Mouse (Mus musculus) megakaryocyte-erythroid progenitor cell, adult 5-6 weeks (primary cell): Measurements from ENCODE around the gene Prdx6b. TPM values are rescaled to one million over a fixed set of nuclear protein-coding genes. Genes with fewer than 3 reads are reported as not detected.
A peak's percentile ranks its signal among the peaks of the same experiment; 100 is the strongest.

Experiments used
- ATAC-seq: replicated peaks from 2 replicates; pipeline ENCODE4 v1.8.0; 2016; ENCODE audit warnings: mild to moderate bottlenecking, inconsistent platforms; ENCODE audit not compliant: severe bottlenecking, poor library complexity, low FRiP score, low TSS enrichment
- total RNA-seq, 2 experiments: library from RNA; stranded (forward) in 1 of 2; stranded (reverse) in 1 of 2; fragments of 200-1000, 215-1000 nt in 1 of 2; fragments of >200 nt in 1 of 2; fragmentation: Nextera tagmentation in 1 of 2; gene quantifications; 2 replicates each; pipeline ENCODE4 v1.2.3; 2014 to 2017

Prdx6b gene
- total RNA-seq (2014; fragmentation: Nextera tagmentation) (not detected in 2 replicates), total RNA-seq (2017) (not detected in 2 replicates)

- ATAC-seq = no peak
Observed at GRCm38 (mm10) chr2:80292172-80292571, at the start of gene Prdx6b. TSS of gene Prdx6b (plus strand) at chr2:80292472.

- ATAC-seq = no peak
Observed at GRCm38 (mm10) chr2:80247466-80247865, 44.8 kb upstream of the Prdx6b start.

GRCm38 (mm10) chr2:80247868-80248267 lies 44.4 kb upstream of the Prdx6b start:
- no peak for ATAC-seq

- no peak for ATAC-seq
Observed at GRCm38 (mm10) chr2:80259888-80260672, 32.2 kb upstream of the Prdx6b start.

GRCm38 (mm10) chr2:80266894-80267293 lies 25.4 kb upstream of the Prdx6b start:
- ATAC-seq = peak; percentile 98

- peak; percentile 72 for ATAC-seq
Observed at GRCm38 (mm10) chr2:80268053-80268452, 24.2 kb upstream of the Prdx6b start.

- ATAC-seq = no peak
Observed at GRCm38 (mm10) chr2:80271431-80271830, 20.8 kb upstream of the Prdx6b start.

- no peak for ATAC-seq
Observed at GRCm38 (mm10) chr2:80273038-80273437, 19.2 kb upstream of the Prdx6b start.

- 0 out of 2 replicates have a peak, but pooled peaks have one; percentile 50 for ATAC-seq
Observed at GRCm38 (mm10) chr2:80273763-80274162, 18.5 kb upstream of the Prdx6b start.

GRCm38 (mm10) chr2:80275136-80275535 lies 17.1 kb upstream of the Prdx6b start:
- peak; percentile 90 for ATAC-seq

GRCm38 (mm10) chr2:80282214-80282613 lies 10.1 kb upstream of the Prdx6b start:
- ATAC-seq = no peak

- ATAC-seq = no peak
Observed at GRCm38 (mm10) chr2:80286397-80286796, 5.9 kb upstream of the Prdx6b start.

- ATAC-seq = 0 out of 2 replicates have a peak, but pooled peaks have one; percentile 44
Observed at GRCm38 (mm10) chr2:80298334-80298733, 6.1 kb downstream of the Prdx6b start.

- ATAC-seq = no peak
Observed at GRCm38 (mm10) chr2:80300806-80301205, 8.5 kb downstream of the Prdx6b start.

GRCm38 (mm10) chr2:80303957-80304356 lies 11.7 kb downstream of the Prdx6b start:
- no peak for ATAC-seq

GRCm38 (mm10) chr2:80307701-80308100 lies 15.4 kb downstream of the Prdx6b start:
- ATAC-seq = peak; percentile 47; the same call in 1 of the 2 replicates

- ATAC-seq = no peak
Observed at GRCm38 (mm10) chr2:80309775-80310174, 17.5 kb downstream of the Prdx6b start.

- ATAC-seq = peak; percentile 76
Observed at GRCm38 (mm10) chr2:80310772-80311171, 18.5 kb downstream of the Prdx6b start.

- ATAC-seq = peak; percentile 77
Observed at GRCm38 (mm10) chr2:80311350-80311749, 19.1 kb downstream of the Prdx6b start.

- ATAC-seq = no peak
Observed at GRCm38 (mm10) chr2:80314201-80314600, 21.9 kb downstream of the Prdx6b start.

GRCm38 (mm10) chr2:80314854-80315241 lies 22.6 kb downstream of the Prdx6b start:
- ATAC-seq = no peak
